Mouse (Mus musculus) kidney, postnatal 36 days (tissue): ENCODE results near the gene Polr2a.
A peak's percentile ranks its signal among the peaks of the same experiment; 100 is the strongest.

ENCODE experiments used
- DNase-seq, 2 experiments: peaks; one replicate each; pipeline ENCODE4 v3.0.0; 2021 to 2022; ENCODE audit warnings: mixed read lengths in 2 of 2

The Polr2a gene

GRCm38 (mm10) chr11:69781828-69782227, 23.4 kb upstream of the Polr2a start:
- DNase-seq, result no peak

GRCm38 (mm10) chr11:69778985-69779384, 20.5 kb upstream of the Polr2a start:
- DNase-seq, result no peak

DNA sequence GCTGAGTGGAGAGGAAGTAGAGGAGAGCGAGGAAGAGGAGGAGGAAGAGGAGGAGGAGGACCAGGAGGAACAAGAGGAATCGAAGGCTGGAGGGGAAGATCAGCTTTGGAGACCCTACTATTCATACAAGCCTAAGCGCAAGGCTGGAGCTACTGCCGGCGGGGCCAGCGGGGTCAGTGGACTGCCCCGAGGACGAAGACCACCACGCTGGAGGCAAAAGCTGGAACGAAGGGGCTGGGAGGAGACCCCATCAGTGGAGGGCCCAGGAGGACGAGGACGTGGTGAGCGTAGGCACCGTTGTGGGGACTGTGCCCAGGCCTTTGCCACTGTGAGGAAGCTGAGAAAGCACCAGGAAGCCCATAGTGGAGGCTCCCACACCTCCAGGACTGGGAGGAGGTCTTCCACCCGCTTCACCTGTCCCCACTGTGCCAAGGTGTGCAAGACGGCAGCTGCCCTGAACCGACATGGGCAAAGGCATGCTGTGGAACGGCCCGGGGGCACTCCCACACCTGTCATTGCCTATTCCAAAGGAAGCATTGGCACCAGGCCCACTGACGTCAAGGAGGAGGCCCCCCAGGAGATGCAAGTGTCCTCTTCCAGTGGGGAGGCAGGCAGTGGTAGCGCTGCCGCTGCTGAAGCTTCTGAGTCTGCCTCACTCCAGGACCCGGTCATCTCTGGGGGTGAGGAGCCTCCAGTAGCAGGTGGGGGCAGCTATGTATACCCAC, 20.0 kb upstream of the Polr2a start:
- peak in 1 of 2 experiments; percentile 33 for DNase-seq

- no peak for DNase-seq
Observed at GRCm38 (mm10) chr11:69777504-69778257, 19.2 kb upstream of the Polr2a start.

DNA sequence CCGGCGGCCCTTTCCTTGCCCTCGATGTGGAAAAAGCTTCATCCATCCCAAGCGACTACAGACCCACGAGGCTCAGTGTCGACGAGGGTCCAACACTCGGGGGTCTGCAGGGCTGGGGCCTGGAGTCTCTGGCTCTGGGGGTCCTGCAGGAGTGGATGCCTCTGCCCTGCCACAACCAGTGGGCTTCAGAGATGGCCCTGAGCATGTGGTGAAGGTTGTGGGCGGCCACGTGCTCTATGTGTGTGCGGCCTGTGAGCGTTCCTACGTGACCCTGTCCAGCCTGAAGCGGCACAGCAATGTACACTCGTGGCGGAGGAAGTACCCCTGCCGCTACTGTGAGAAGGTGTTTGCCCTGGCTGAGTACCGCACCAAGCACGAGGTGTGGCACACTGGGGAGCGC, 18.1 kb upstream of the Polr2a start:
- DNase-seq, result no peak

- no peak for DNase-seq
Observed at GRCm38 (mm10) chr11:69775716-69776115, 17.3 kb upstream of the Polr2a start.

DNA sequence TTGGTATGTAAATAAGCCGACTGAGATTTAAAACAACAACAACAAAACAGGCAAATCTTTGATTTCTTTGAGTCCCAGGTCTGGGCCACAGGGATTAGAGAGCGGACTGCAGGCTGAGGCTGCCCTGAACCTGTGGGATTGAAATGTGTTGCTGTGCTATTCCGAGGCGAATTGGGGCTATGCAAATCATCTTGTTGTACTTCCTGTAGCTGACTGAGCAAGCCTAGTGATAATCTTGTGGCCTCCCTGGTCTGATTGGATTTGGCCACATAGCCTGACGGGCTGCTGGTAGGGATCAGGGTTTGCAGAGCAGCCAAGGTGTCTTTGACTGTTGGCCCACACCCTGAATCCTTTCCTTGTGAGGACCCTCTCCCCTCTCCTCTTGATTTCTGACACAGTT, 16.5 kb upstream of the Polr2a start:
- DNase-seq, result no peak

GRCm38 (mm10) chr11:69767625-69767909, 9.1 kb upstream of the Polr2a start:
- peak; percentile 21 to 32 for DNase-seq

DNA sequence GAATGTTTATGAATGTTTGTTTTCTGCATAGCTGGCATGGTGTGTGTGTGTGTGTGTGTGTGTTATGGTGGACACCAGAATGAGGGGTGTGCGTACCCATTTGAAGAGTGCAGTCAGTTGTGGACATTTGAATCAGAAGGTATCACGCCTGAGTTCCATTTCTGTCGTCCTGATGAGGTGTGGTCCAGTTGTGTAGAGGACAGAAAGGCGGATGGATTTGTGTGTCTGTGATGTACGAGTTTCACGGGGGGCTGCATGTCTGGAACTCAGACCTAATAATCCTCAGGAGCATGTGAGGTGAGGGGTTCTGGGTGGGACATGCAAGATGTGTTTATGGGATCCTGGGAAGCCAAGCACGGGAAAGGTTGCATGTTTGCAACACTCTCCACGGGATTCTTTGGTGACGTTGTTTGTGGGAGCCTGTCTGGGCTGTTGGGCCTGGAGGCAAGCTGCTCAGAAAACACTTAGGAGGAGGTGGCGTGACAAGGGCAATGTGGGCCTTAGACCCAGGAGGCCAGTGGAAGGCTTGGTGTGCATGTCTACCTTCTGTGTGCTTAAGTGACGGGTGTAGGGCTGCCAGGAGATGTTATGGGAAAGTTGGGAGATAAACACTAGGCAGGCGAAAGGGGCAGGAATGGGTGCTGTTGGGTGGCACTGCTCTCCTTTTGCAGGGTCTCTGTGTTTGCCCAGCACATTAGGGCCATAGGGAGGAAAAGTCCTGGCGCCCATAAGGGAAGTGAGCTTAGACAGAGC, 8.6 kb upstream of the Polr2a start:
- DNase-seq, result no peak

DNA sequence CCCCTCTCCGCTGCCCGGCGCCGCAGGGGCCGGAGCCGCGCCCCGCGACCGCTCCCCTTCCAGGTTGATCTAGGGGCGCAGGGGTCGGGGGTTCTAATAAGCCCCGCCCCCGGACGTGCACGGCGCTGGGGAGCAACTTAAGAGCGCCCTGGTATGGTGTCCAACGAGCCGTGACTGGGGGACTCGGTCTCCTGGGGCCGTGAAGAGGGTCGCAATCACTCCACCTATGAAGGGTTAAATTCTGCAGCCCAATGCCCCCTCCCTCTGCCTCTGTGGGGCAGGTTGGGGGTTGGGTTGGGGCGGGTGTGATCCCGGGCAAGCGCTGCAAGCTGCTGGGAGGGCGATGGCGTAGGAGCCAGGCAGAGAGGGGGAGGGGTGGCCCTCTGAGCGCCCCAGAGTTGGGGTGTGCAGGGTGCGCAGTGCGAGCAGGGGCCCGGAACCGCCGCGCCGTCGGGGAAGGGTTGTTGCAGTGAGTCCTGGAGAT, 7.7 kb upstream of the Polr2a start:
- DNase-seq, result peak; percentile 63 to 84

DNA sequence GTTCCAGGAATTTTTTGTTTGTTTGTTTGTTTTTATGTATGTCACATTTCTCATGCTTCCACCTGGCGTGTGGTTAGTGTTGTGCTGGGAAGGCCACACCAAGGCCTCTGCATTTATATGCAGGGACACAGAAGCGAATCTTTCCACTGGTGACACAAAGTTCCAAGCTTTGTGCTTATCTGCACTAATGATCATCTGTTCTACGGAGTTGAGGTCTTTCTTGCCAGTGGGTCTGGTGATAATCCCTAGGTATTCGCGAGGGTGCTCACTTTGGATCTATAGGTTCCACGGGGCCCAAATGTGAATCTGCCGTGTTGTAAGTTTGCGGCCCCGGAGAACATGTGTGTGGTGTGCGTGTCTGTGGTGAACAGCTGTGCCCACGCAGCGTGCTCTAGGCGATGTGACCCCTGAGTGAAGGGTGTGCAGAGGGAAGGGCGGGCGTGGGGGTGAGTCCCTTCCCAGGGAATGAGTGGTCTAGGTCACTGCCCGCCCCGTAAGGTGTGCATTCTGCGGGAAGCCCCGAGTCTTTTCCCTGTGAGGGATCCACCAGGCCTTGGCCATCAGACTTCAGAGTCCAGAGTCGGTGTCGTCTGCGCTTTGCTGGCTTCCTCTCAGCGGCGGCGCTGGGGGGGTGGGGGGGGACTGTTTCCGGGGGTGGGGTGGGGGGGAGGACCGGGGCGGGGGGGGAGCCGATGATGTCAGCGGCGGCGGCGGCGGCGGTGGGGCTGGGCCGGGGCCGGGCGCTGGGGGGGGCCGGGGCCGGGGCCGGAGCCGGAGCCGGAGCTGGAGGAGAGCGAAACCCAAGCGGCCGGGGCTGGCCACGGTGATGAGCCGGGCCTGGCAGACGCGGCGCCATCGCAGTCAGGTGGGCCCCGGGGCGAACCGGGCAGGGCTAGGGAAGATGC, 7.0 kb upstream of the Polr2a start, which contains the start of gene Zbtb4:
TSS of gene Zbtb4 (plus strand) at position 692 of the 905 bp plus-strand sequence.
- peak; percentile 48 to 71 for DNase-seq

DNA sequence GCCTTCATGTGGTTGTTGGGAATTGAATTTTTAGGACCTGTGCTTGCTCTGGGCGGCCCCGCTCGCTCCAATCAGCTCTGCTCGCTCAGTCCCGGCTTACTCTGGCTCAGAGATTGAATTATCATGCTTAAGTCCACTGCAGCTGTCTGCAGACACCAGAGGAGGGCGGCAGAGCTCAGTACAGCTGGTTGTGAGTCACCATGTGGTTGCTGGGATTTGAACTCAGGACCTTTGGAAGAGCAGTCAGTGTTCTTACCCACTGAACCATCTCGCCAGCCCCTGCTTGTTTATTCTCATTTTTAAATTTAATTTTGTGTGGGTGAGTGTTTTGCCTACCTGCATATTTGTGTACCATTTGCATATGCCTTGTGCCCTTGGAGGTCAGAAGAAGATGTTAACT, 5.1 kb upstream of the Polr2a start:
- peak in 1 of 2 experiments; percentile 34 for DNase-seq

- no peak for DNase-seq
Observed at GRCm38 (mm10) chr11:69761868-69762267, 3.4 kb upstream of the Polr2a start, which contains the start of gene Slc35g3. Slc35g3 (minus strand) TSS chr11:69761968.

DNA sequence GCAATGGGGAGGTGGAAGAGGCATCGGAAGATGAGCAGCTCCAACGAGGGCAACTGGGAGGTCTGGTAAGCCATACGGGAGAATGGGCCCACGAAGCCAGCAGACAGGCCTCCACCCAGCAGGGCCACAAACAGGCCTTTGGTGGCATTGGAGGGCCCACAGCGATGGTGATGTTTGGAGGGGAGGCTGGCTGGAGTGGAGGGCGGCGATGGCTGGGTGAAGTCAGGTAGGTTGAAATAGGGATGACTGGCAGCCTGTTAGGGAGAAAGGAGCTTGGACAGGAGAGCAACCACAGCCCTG, 2.4 kb upstream of the Polr2a start:
- DNase-seq, result no peak

GRCm38 (mm10) chr11:69760160-69760900, 1.9 kb upstream of the Polr2a start:
- DNase-seq, result no peak

DNA sequence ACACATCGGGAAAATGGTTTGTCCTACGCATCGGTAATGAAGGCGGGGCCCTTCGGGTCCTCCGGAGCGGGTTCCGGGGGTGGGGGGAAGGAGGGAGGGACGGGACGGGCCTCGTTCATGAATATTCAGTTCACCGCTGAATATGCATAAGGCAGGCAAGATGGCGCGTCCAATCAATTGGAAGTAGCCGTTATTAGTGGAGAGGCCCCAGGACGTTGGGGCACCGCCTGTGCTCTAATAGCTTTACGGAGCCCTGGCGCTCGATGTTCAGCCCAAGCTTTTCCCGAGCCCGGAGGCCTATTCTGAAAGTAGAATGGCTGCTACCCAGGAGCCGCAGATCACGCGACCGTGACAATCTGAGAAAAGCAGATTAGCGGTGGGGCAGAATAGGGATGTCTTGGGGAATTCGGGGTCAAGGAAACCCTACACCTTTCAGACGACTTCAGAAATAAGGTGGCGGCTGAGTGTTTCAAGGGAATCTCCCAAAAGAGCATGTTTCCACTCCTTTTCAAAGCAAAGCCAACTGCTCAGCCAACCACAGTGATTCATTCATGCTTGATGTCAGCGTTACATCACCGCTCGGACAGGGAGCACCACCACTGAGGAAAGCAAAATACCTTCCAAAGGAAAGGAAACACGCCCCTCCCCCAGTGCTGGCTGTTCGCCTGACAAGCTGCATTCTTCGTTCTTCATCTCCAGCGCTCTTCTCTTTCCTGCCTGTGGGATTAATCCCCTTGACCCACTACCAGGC, 709 bp upstream of the Polr2a start:
- peak; percentile 89 to 95 for DNase-seq

- DNase-seq, result peak; percentile 97 to 99
Observed at GRCm38 (mm10) chr11:69758090-69758456, 364 bp downstream of the Polr2a start.

DNA sequence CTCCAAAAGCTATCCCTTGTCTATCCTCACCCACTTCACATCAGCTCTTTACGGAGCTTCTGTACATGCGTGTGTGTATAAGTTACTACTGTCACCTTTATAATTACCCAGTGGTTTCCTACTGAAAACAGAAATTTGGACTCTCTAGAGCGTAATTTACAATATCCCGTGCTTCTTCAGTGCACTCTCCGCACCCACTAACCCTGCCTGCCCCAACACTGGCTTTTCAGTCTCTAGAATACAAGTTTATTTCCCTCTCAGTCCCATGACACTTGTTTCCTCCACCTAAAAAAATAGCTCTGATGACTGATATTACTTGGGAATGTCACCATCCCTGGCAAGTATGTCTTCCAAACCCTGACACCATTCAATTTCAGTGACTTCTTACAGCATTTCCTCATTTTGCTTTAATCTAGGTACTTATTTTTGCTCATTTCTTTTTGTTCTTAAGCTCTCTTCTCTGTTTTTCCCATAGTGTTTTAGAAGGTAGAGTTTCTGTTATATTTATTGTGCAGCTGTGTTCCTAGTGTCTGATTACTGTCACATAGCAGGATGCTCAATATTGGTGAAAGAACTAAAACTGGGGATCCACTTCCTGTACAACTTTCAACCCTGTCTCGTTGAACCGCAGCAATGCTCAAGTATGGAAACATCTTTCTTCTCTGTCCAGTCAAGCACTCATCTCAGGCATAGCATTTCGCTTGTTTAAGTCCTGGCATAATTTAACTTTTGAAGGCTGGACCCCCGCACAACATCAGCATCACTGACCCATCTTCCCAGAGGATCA, 941 bp downstream of the Polr2a start:
- no peak for DNase-seq

DNA sequence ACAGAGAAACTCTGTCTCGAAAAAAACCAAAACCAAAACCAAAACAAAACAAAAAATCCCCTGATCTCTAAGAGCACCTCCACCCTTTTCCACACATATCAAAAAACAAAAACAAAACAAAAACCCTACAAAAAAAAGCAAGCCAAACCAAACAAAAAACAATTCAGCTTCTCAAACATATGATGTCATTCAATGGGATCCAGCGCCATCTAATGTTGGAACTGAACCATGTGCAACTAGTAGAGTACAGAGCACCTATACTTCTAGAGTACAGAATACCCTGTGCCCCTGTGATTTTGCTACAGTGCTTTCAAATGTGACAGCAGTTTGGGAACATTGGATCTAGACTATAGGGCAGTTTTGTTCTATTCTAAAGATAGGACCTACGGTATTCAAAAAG, 3.7 kb downstream of the Polr2a start:
- DNase-seq, result peak; percentile 55 to 60

DNA sequence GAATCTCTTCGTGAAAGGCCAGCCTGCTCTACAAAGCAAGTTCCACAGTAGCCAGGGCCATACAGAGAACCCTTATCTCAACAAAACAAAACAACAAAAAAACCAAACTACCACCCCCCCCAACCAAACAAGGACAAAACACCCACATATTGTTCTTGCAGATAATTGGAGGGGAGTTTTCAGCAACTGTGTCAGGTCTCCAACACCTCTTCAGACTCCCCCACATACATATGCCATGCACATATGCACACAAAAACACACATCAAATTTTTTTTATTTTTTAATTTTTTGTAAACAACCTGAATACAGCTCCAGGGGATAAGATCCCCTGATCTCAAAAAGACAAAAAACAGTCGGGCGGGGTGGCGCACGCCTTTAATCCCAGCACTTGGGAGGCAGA, 4.2 kb downstream of the Polr2a start:
- DNase-seq, result no peak
